Mouse (Mus musculus) ES-E14 (cell line): ENCODE measurements around the gene Gm10775. TPM values are rescaled to one million over a fixed set of nuclear protein-coding genes. Genes with fewer than 3 reads are reported as not detected.
A peak's percentile ranks its signal among the peaks of the same experiment; 100 is the strongest.

Experiments
- DNase-seq: peaks from one replicate; pipeline ENCODE4 v3.0.0-alpha.2; 2013; ENCODE audit warnings: low read depth, low spot score
- H3K27ac ChIP-seq: 2 replicates; pipeline ENCODE4 v1.5.1; 2012; ENCODE audit warnings: low read depth, mild to moderate bottlenecking, low read length, moderate library complexity, mixed read lengths; ENCODE audit not compliant: poor library complexity, insufficient read depth, severe bottlenecking
- H3K36me3 ChIP-seq: 2 replicates; pipeline ENCODE4 v1.6.1; 2012; ENCODE audit warnings: mild to moderate bottlenecking, low read length, moderate library complexity, mixed read lengths; ENCODE audit not compliant: control insufficient read depth, poor library complexity, insufficient read depth, severe bottlenecking
- H3K4me1 ChIP-seq, 2 experiments: fragments of 150-350 bp in 1 of 2; sonication (generic) in 1 of 2; 2 replicates each; pipeline ENCODE4 v1.6.1; 2012; ENCODE audit warnings: low read length in 2 of 2, mild to moderate bottlenecking in 1 of 2, mixed read lengths in 1 of 2; ENCODE audit not compliant: control insufficient read depth in 2 of 2, insufficient read depth in 2 of 2, poor library complexity in 1 of 2
- H3K4me3 ChIP-seq, 2 experiments: fragments of 150-350 bp in 1 of 2; sonication (generic) in 1 of 2; 2 replicates each; pipeline ENCODE4 v1.5.1; 2012; ENCODE audit warnings: low read length in 2 of 2, low read depth in 1 of 2, mild to moderate bottlenecking in 1 of 2, mixed read lengths in 1 of 2; ENCODE audit not compliant: insufficient read depth in 1 of 2, poor library complexity in 1 of 2, severe bottlenecking in 1 of 2
- H3K9ac ChIP-seq: 2 replicates; pipeline ENCODE4 v1.6.1; 2012; ENCODE audit warnings: low read depth, mild to moderate bottlenecking, low read length, mixed read lengths; ENCODE audit not compliant: poor library complexity, insufficient read depth, severe bottlenecking
- H3K9me3 ChIP-seq: fragments of 150-350 bp; sonication (generic); 2 replicates; pipeline ENCODE4 v1.6.1; 2012; ENCODE audit warnings: low read depth, mild to moderate bottlenecking, low read length; ENCODE audit not compliant: control insufficient read depth, insufficient read depth
- CHD2 ChIP-seq: IDR thresholded peaks from 2 replicates; pipeline ENCODE4 v1.6.1; 2014; ENCODE audit warnings: mild to moderate bottlenecking, low read depth, low read length, inconsistent platforms
- HCFC1 ChIP-seq: IDR thresholded peaks from 2 replicates; pipeline ENCODE4 v1.6.1; 2012; ENCODE audit warnings: low read length, inconsistent platforms, borderline replicate concordance; ENCODE audit not compliant: insufficient read depth
- MAFK ChIP-seq: IDR thresholded peaks from 2 replicates; pipeline ENCODE4 v1.6.1; 2014; ENCODE audit warnings: mild to moderate bottlenecking, low read depth, low read length, inconsistent platforms; ENCODE audit not compliant: insufficient read depth
- ZC3H11A ChIP-seq: IDR thresholded peaks from 2 replicates; pipeline ENCODE4 v1.6.1; 2012; ENCODE audit warnings: low read depth, mild to moderate bottlenecking, inconsistent platforms, low read length, borderline replicate concordance
- ZNF384 ChIP-seq: IDR thresholded peaks from 2 replicates; pipeline ENCODE4 v1.6.1; 2012; ENCODE audit warnings: low read depth, low read length, inconsistent platforms
- in situ Hi-C, 2 experiments: fragments of 600-800 bp; cut with MboI; formaldehyde crosslinking; loops; one replicate each; pipeline ENCODE4 v1.15.1; 2025; ENCODE audit warnings: low sequenced_read_pairs in 2 of 2, inconsistent platforms in 1 of 2; ENCODE audit not compliant: unreplicated experiment in 2 of 2
- total RNA-seq: library from RNA; depleted of rRNA; stranded (reverse); fragments of 300-350 nt; gene quantifications from 2 replicates; pipeline ENCODE4 v1.2.3, GENCODE M21; 2012

The Gm10775 gene
- total RNA-seq, 1 experiment = not detected

GRCm38 (mm10) chr13:65258175-65258954 is 974 bp upstream of the Gm10775 start:
- in situ Hi-C loops = no loop called here
- TF ChIP-seq CHD2 (no peak), HCFC1 (no peak), ZNF384 (no peak), MAFK (no peak), ZC3H11A (no peak)
- H3K36me3 ChIP-seq = no peaks in the 10 kb centered on the region
- DNase-seq = no peak
- peaks cover 2% of the 10 kb centered on the region; the same call in 1 of the 2 replicates for H3K9me3 ChIP-seq
- H3K4me1 ChIP-seq = peaks cover 0 to 4% of the 10 kb centered on the region in 2 experiments; a peak in 1 of 4 replicates
- peak overlapping the region; percentile 62 to 69 for H3K4me3 ChIP-seq
- peak overlapping the region; percentile 29; the same call in 1 of the 2 replicates for H3K9ac ChIP-seq
- no peak overlapping the region for H3K27ac ChIP-seq

GRCm38 (mm10) chr13:65262086-65262485 is 2.7 kb downstream of the Gm10775 start:
- no peak for DNase-seq
- H3K9ac ChIP-seq = no peak overlapping the region
- in situ Hi-C loops = no loop called here
- H3K4me3 ChIP-seq = no peak overlapping the region
- no peak overlapping the region for H3K27ac ChIP-seq
- H3K4me1 ChIP-seq = peaks cover 0 to 2% of the 10 kb centered on the region in 2 experiments; a peak in 1 of 4 replicates
- TF ChIP-seq ZNF384 (no peak), HCFC1 (no peak), MAFK (no peak), ZC3H11A (no peak)
- no peaks in the 10 kb centered on the region; the same call in 1 of the 2 replicates for H3K36me3 ChIP-seq
- peaks cover 2% of the 10 kb centered on the region; the same call in 1 of the 2 replicates for H3K9me3 ChIP-seq

- H3K4me3 ChIP-seq = peak overlapping the region; percentile 92 to 98
- peak overlapping the region; percentile 86 for H3K9ac ChIP-seq
- no peaks in the 10 kb centered on the region for H3K36me3 ChIP-seq
- no peak for TF ChIP-seq MAFK
- no peak for TF ChIP-seq HCFC1
- no peak for TF ChIP-seq CHD2
- no peak for TF ChIP-seq ZC3H11A
- TF ChIP-seq ZNF384 = no peak
- no peak for DNase-seq
- H3K9me3 ChIP-seq = no peaks in the 10 kb centered on the region
- in situ Hi-C loops = no loop called here
- no peaks in the 10 kb centered on the region for H3K4me1 ChIP-seq
- H3K27ac ChIP-seq = no peak overlapping the region
These were observed 18.6 kb downstream of the Gm10775 start for GRCm38 (mm10) chr13:65277994-65278382.

GRCm38 (mm10) chr13:65278383-65279341 is 19.3 kb downstream of the Gm10775 start, which contains the start of gene Zfp369:
Zfp369 (plus strand) TSS chr13:65278814.
- in situ Hi-C loops = no loop called here
- H3K27ac ChIP-seq = peak within 1 kb of the TSS; percentile 73
- H3K4me3 ChIP-seq = peak within 1 kb of the TSS; percentile 92 to 98
- H3K4me1 ChIP-seq = no peaks in the 10 kb centered on the region
- peak within 1 kb of the TSS; percentile 86 for H3K9ac ChIP-seq
- H3K36me3 ChIP-seq = no peaks in the 10 kb centered on the region
- no peaks in the 10 kb centered on the region for H3K9me3 ChIP-seq
- peak; percentile 83 for DNase-seq
- TF ChIP-seq MAFK (no peak), HCFC1 (peak; percentile 93), CHD2 (no peak)
